Mouse (Mus musculus): ENCODE data around the gene Zfp626. TPM values are rescaled to one million over a fixed set of nuclear protein-coding genes. Genes with fewer than 3 reads are reported as not detected.

Zfp626 gene
- polyA plus RNA-seq, 1 experiment from 2014 or later = 0.63 TPM

DNA sequence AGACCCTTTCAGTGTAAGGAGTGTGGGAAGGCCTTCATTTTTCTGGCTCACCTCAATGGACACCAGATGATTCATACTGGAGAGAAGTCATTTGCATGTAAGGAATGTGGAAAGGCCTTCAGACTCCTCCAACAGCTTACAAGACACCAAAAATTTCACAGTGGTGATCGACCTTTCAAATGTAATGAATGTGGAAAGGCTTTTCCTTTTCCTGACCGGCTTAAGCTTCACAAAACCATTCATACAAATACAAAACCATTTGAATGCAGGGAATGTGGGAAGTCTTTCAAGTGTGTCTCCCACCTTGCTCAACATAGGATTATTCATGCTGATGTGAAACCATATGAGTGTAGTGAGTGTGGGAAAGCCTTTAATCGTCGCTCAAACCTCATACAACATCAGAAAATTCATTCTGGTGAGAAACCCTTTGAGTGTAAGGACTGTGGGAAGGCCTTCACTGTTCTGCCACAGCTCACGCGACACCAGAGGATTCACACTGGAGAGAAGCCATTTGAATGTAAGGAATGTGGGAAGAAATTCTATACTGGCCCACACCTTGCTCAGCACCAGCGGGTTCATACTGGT, 11.6 kb downstream of the Zfp626 start:
- peaks cover 30% of the 10 kb centered on the region for H3K36me3 ChIP-seq (replicated peaks)
- no peak overlapping the region for H3K27ac ChIP-seq (replicated peaks)
- no peaks in the 10 kb centered on the region for H3K4me1 ChIP-seq (replicated peaks)
- H3K4me3 ChIP-seq (replicated peaks) = no peak overlapping the region
- WGBS (ENCODE audit: insufficient replicate concordance) = 84% methylated on average over 7 of the region's 7 CpGs
- H3K9me3 ChIP-seq (replicated peaks) = no peaks in the 10 kb centered on the region
- no peak for ATAC-seq (ENCODE audit: insufficient read depth)
- no peak overlapping the region for H3K4me2 ChIP-seq
- no peaks in the 10 kb centered on the region for H3K27me3 ChIP-seq
- no peak overlapping the region for H3K9ac ChIP-seq

GRCm38 (mm10) chr7:27822611-27823010, 15.6 kb downstream of the Zfp626 start:
- Histone ChIP-seq H3K4me3 (replicated peaks) (no peak overlapping the region), H3K36me3 (replicated peaks) (peaks cover 17% of the 10 kb centered on the region), H3K9me3 (replicated peaks) (no peaks in the 10 kb centered on the region), H3K4me1 (replicated peaks) (no peaks in the 10 kb centered on the region), H3K27me3 (no peaks in the 10 kb centered on the region), H3K27ac (replicated peaks) (no peak overlapping the region), H3K4me2 (no peak overlapping the region), H3K9ac (no peak overlapping the region)
- ATAC-seq (ENCODE audit: insufficient read depth) = no peak

- 56% methylated on average over 2 of the region's 2 CpGs for WGBS (ENCODE audit: insufficient replicate concordance)
- no peak overlapping the region for H3K4me3 ChIP-seq (replicated peaks)
- H3K4me1 ChIP-seq (replicated peaks) = peaks cover 9% of the 10 kb centered on the region
- H3K27ac ChIP-seq (replicated peaks) = no peak overlapping the region
- ATAC-seq (ENCODE audit: insufficient read depth) = no peak
- no peak overlapping the region for H3K4me2 ChIP-seq
- H3K9ac ChIP-seq = no peak overlapping the region
- H3K9me3 ChIP-seq (replicated peaks) = no peaks in the 10 kb centered on the region
- H3K27me3 ChIP-seq = no peaks in the 10 kb centered on the region; the same call in 1 of the 2 replicates
- H3K36me3 ChIP-seq (replicated peaks) = no peaks in the 10 kb centered on the region
Observed at GRCm38 (mm10) chr7:27834131-27834530, 27.1 kb downstream of the Zfp626 start.

- Histone ChIP-seq H3K4me1 (replicated peaks) (peaks cover 14% of the 10 kb centered on the region), H3K9me3 (replicated peaks) (no peaks in the 10 kb centered on the region), H3K4me2 (peak overlapping the region; percentile 77), H3K9ac (peak overlapping the region; percentile 48), H3K4me3 (replicated peaks) (peak overlapping the region; percentile 65), H3K27me3 (no peaks in the 10 kb centered on the region; the same call in 1 of the 2 replicates), H3K36me3 (replicated peaks) (no peaks in the 10 kb centered on the region), H3K27ac (replicated peaks) (peak overlapping the region; percentile 42; the same call in 1 of the 2 replicates)
- ATAC-seq (ENCODE audit: insufficient read depth) = peak; percentile 59
- 22% methylated on average over 6 of the region's 6 CpGs for WGBS (ENCODE audit: insufficient replicate concordance)
Observed at GRCm38 (mm10) chr7:27837896-27838295, 30.9 kb downstream of the Zfp626 start.

GRCm38 (mm10) chr7:27838323-27839249, 31.6 kb downstream of the Zfp626 start, which contains the start of gene Zfp59:
TSS of gene Zfp59 (plus strand) at chr7:27838607.
- H3K9ac ChIP-seq = peak within 1 kb of the TSS; percentile 48
- H3K27ac ChIP-seq (replicated peaks) = peak within 1 kb of the TSS; percentile 42; the same call in 1 of the 2 replicates
- peaks cover 14% of the 10 kb centered on the region for H3K4me1 ChIP-seq (replicated peaks)
- H3K36me3 ChIP-seq (replicated peaks) = no peaks in the 10 kb centered on the region
- WGBS (ENCODE audit: insufficient replicate concordance) = 3% methylated on average over 34 of the region's 34 CpGs
- peak within 1 kb of the TSS; percentile 65 for H3K4me3 ChIP-seq (replicated peaks)
- peak; percentile 89 for ATAC-seq (ENCODE audit: insufficient read depth)
- peak within 1 kb of the TSS; percentile 77 for H3K4me2 ChIP-seq
- H3K27me3 ChIP-seq = no peaks in the 10 kb centered on the region
- H3K9me3 ChIP-seq (replicated peaks) = no peaks in the 10 kb centered on the region

DNA sequence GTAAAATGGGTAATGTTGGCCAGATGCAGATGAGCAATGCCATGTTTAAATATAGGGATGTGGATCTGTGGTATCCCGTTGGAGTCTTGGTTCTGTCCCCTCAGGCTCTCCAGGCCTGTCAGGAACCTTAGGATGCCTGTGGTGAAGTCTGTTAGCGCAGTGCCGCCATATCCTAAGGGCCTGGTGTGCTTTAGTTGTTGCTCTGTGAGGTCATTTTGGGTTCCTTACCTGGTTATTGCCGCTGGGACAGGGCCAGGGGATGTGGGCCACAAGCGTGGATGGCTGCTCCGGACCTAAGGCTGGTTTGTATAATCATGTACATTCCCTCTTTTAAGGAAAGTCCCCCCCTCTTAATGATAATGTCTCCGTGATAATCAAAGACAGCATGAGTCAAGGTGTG, 32.6 kb downstream of the Zfp626 start:
- H3K4me3 ChIP-seq (replicated peaks) = no peak overlapping the region
- no peak overlapping the region for H3K27ac ChIP-seq (replicated peaks)
- no peak overlapping the region for H3K4me2 ChIP-seq
- 83% methylated on average over 7 of the region's 7 CpGs for WGBS (ENCODE audit: insufficient replicate concordance)
- no peaks in the 10 kb centered on the region for H3K27me3 ChIP-seq
- ATAC-seq (ENCODE audit: insufficient read depth) = no peak
- peaks cover 14% of the 10 kb centered on the region for H3K4me1 ChIP-seq (replicated peaks)
- no peak overlapping the region for H3K9ac ChIP-seq
- no peaks in the 10 kb centered on the region for H3K9me3 ChIP-seq (replicated peaks)
- no peaks in the 10 kb centered on the region for H3K36me3 ChIP-seq (replicated peaks)

DNA sequence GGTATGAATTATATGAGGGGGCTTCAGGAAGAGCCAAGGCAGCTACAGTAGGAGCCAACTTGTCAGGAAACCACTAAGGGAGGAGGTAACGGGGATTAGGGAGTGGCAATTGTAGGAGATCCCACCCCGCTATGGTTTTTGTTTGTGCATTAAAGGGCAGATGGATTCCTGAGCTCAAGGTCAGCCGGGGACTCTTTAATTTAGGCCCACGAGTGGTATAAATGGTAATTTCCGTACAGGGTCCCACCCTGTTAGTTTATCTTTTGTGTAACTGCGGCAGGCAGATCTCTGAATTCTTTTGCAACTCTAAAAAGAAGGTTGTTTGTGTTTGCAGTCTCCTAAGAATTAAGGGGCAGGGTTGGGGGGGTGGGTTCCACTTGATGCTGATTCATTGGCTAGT, 33.1 kb downstream of the Zfp626 start:
- Histone ChIP-seq H3K4me2 (no peak overlapping the region), H3K27ac (replicated peaks) (no peak overlapping the region), H3K9me3 (replicated peaks) (no peaks in the 10 kb centered on the region), H3K4me3 (replicated peaks) (no peak overlapping the region), H3K4me1 (replicated peaks) (peaks cover 14% of the 10 kb centered on the region), H3K27me3 (no peaks in the 10 kb centered on the region), H3K36me3 (replicated peaks) (peaks cover 3% of the 10 kb centered on the region; the same call in 1 of the 2 replicates), H3K9ac (no peak overlapping the region)
- ATAC-seq (ENCODE audit: insufficient read depth) = no peak
- 78% methylated on average over 6 of the region's 6 CpGs for WGBS (ENCODE audit: insufficient replicate concordance)

GRCm38 (mm10) chr7:27857227-27857626, 50.2 kb downstream of the Zfp626 start, which contains the start of gene Zfp607a:
TSS of gene Zfp607a (plus strand) at chr7:27857527.
- no peak within 1 kb of the TSS for H3K27ac ChIP-seq (replicated peaks)
- peaks cover 12% of the 10 kb centered on the region for H3K36me3 ChIP-seq (replicated peaks)
- no peak for ATAC-seq (ENCODE audit: insufficient read depth)
- no peaks in the 10 kb centered on the region for H3K27me3 ChIP-seq
- 49% methylated on average over 1 of the region's 1 CpGs for WGBS (ENCODE audit: insufficient replicate concordance)
- H3K4me3 ChIP-seq (replicated peaks) = no peak within 1 kb of the TSS
- peaks cover 24% of the 10 kb centered on the region for H3K4me1 ChIP-seq (replicated peaks)
- no peak within 1 kb of the TSS for H3K4me2 ChIP-seq
- H3K9me3 ChIP-seq (replicated peaks) = no peaks in the 10 kb centered on the region
- no peak within 1 kb of the TSS for H3K9ac ChIP-seq

DNA sequence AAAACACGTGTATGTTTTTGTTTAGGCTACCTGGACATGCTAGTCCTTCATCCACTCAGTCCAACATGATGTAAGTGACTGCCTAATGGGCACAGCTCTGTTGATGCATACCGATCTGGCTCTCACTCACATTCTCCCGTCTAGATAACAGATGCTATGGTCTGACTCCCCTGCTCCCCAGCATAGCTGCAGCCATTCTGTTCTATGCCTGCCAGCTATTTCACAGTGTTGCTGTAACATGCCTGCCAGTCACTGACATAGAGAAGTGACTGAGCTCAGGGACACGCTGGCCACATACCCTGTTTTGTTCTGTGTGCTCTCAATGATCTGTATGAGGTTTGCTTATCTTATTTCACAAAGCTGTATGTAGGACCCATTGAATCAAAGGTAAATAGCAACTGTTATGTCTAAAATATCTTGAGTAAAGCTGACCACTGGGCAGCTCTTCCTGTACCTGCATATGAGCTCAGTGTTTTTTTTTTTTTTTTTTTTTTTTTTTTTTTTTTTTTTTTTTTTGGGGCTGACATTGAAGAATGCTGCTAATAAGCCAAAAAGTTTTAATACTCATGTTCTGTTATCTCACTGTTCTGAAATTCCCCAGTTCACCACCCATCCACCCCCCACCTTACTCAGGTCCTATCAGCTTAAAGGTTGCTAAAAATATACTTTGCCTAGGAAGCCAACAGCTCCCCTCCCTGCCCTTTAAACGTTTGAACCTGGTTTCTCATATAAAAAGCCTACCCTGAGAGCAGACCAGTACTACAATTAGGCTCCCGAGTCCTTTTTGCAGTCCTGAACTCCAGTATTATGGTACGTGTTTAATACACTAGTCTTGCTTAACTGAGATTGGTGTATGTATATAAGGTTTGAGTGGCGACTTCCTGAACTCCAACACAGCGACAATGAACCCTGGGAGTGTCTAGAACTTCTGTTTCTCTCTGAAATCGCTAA, 52.6 kb downstream of the Zfp626 start:
- H3K9ac ChIP-seq = peak overlapping the region; percentile 68
- H3K9me3 ChIP-seq (replicated peaks) = no peaks in the 10 kb centered on the region
- H3K27ac ChIP-seq (replicated peaks) = peak overlapping the region; percentile 55
- WGBS (ENCODE audit: insufficient replicate concordance) = 12% methylated on average over 10 of the region's 10 CpGs
- no peaks in the 10 kb centered on the region for H3K27me3 ChIP-seq
- H3K36me3 ChIP-seq (replicated peaks) = peaks cover 9% of the 10 kb centered on the region; the same call in 1 of the 2 replicates
- peak overlapping the region; percentile 68 for H3K4me3 ChIP-seq (replicated peaks)
- H3K4me1 ChIP-seq (replicated peaks) = peaks cover 24% of the 10 kb centered on the region
- ATAC-seq (ENCODE audit: insufficient read depth) = no peak; the same call in 1 of the 2 replicates
- H3K4me2 ChIP-seq = peak overlapping the region; percentile 80

DNA sequence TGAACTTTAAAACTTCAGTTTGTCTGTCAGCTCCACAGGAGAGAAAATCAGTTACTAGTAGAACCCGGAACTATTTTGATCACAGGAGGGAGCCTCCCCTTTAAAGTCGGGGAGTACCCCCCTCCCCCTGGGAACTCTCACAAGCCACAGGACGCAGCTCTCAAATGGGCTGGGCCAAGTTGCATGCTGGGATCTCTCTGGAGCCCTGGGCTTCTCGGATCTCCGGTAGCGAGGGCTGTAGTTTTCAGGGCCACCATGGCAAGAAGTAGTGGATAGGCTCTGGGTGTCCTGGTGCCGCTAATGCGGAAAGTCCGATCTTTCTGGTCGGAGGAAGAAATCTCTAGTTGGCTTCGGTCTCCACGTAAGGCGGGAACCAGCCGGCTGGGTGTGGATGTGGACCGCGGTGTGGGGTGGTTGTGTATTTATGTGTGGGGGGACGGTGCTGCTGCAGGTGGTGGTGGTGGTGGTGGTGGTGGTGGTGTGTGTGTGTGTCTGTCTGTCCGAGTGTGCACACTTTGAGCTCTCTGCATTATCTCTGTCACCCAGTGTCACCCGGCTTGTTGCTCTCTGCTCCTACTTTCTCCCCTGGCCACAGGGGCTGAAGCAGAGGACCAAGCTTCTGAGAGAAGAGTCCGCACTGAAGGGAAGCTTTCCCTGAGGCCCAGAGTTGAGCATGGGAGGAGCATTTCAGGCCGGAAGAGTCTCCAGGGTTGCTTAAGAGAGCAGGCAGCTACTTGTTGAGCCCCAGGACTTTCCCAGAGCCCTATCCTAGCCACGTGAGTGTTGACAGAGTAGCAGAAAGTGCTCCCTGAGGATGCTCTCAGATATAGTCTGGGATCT, 53.6 kb downstream of the Zfp626 start:
- peaks cover 24% of the 10 kb centered on the region for H3K4me1 ChIP-seq (replicated peaks)
- peak overlapping the region; percentile 68 for H3K9ac ChIP-seq
- H3K9me3 ChIP-seq (replicated peaks) = no peaks in the 10 kb centered on the region
- peak overlapping the region; percentile 80 for H3K4me2 ChIP-seq
- no peaks in the 10 kb centered on the region for H3K27me3 ChIP-seq
- peak overlapping the region; percentile 55 for H3K27ac ChIP-seq (replicated peaks)
- H3K36me3 ChIP-seq (replicated peaks) = peaks cover 18% of the 10 kb centered on the region; the same call in 1 of the 2 replicates
- WGBS (ENCODE audit: insufficient replicate concordance) = under 1% methylated on average over 22 of the region's 22 CpGs
- peak; percentile 86 for ATAC-seq (ENCODE audit: insufficient read depth)
- peak overlapping the region; percentile 68 for H3K4me3 ChIP-seq (replicated peaks)
